Mouse (Mus musculus): ENCODE measurements around the gene Jdp2.

Gene Jdp2

DNA sequence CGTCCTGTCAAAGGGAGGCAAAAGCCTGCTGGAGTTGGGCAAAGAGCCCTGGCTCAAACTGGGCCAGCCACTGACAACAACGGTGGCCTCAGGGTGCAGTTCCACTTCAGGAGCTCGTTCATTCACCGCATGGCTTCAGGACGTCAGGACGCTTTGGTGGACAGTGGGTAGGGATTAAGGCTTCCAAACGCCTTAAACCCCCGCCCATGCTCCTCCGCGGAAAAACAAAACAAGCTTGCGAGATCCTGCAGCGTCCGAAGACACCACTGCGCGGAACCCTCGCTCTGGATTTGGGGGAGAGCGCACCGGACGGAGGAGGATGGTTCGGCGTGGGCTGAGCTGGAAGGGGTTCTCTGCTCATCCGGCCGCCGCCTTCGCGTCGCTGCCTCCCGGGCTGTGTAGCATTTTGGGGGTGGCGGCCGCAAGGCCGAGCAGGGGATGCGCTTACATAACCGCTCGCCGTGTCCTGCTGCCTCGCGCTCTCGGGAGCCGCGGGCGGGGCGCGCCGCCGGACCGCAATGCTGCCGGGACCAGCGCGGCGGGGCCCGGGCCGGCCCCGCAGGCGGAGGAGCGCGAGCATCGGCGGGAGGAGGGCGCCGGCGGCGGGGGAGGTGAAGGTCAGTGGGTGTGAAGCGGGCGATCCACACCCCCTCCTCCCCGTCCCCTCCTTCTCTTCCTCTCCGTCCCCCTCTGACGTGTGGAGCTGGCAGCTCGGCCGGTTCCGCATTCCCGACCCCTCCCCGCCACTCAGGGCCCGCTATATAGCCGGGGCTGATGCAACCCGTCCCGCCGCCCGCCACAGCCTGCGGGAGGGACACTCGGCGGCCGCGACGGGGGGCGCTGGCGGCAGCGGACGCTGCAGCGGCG, at the start of gene Jdp2:
Gene Jdp2, plus strand, starts transcription at position 417 of the 867 bp plus-strand sequence.
- DNase-seq (ENCODE audit: low read depth in 2 of 2, low spot score in 2 of 2), result peak; percentile 2 to 19

DNA sequence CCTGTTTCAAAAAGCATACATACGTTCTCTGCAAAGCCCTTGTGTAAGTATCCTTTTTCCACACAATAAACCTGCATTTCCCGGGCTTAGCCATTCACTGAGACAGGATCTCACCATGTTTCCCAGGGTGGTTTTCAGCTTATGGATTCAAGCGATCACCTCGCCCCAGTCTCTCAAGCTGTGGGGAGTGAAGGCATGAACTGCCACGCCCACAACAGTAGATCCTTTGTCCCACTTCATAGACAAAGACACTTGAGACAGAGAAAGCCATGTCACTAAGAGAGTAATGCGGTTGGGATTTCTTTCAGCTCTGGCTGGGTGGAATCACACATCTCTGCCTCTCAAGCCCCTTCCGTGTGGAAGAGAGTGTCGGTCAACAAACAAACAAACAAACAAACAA, 49.2 kb upstream of the Jdp2 start:
- no peak for DNase-seq (ENCODE audit: low read depth in 2 of 2, low spot score in 2 of 2)

DNA sequence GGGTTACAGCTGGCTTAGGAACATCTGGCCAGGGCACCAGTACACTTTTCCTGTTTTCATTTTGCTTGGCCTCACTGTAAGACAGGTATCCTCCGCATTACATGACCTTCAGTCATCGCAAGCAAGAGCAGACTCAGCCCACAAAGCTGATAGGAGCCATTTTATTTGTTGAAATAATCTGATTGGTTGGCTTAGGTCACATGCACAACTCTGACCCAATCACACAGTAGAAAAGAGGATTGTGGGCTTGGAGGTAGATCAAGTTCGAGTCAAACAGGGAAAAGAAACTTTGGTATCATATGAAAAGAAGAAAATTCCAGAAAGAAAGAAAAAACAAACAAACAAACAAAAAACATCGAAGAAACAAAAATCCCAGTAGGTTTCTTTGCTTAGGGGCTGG, 48.4 kb upstream of the Jdp2 start:
- DNase-seq (ENCODE audit: low read depth in 2 of 2, low spot score in 2 of 2), result no peak

DNA sequence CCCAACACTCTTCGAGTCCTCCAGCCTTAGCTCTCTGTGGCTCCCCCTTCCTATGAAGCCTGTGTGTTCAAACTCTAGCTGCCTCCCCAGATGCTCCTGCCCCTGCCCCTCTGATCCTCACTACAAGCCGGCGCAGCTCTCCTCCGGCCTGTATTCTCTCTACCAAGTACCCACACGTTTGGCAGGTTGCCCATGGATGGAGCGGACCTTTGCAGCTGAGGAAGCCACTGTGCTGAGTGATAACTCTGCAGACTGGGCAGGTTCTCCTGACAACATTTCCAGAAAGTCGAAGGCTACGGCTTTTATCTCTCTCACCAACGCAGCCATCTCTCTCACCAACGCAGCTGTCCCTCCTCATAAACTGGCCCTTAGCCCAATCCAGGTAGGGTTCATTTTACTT, 39.5 kb upstream of the Jdp2 start:
- no peak for DNase-seq (ENCODE audit: low read depth in 2 of 2, low spot score in 2 of 2)

DNA sequence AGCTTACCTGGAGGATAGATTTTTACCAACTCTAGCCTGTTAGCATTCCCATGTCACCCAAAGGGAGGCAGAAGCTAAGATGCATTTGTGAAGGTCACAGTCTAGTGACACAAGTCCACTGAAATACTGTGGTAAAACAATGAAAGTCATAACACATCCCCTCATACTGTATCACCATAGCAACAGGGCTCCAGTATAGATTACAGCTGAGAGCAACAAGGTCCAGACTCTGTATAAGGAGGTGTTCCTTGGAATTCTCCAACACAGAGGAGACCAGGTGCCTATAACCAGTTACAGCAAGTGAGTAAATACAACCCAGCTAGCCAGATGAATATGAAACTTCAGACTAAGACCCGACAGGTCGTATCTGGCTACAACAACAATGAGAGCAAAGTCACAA, 33.4 kb upstream of the Jdp2 start:
- no peak for DNase-seq (ENCODE audit: low read depth in 2 of 2, low spot score in 2 of 2)

DNA sequence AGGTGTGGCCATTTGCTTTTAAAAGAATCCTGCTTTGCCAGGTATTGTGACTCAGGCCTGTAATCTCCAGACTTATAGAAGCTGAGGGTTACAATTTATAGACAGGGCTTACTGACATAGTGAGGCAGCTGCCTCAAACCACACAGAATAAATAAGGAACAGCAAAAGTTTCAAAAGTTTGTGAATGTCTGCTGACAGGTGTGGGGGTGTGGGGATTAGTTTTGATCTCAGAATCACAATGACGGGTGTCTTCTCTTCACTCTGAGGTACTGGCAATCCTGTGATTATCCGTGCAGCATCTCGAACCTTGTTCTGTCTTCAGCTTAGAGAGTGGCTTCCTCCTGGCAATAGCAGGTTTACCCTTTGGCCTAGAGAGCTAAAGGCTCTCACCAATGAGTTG, 30.5 kb upstream of the Jdp2 start:
- no peak for DNase-seq (ENCODE audit: low read depth in 2 of 2, low spot score in 2 of 2)

DNA sequence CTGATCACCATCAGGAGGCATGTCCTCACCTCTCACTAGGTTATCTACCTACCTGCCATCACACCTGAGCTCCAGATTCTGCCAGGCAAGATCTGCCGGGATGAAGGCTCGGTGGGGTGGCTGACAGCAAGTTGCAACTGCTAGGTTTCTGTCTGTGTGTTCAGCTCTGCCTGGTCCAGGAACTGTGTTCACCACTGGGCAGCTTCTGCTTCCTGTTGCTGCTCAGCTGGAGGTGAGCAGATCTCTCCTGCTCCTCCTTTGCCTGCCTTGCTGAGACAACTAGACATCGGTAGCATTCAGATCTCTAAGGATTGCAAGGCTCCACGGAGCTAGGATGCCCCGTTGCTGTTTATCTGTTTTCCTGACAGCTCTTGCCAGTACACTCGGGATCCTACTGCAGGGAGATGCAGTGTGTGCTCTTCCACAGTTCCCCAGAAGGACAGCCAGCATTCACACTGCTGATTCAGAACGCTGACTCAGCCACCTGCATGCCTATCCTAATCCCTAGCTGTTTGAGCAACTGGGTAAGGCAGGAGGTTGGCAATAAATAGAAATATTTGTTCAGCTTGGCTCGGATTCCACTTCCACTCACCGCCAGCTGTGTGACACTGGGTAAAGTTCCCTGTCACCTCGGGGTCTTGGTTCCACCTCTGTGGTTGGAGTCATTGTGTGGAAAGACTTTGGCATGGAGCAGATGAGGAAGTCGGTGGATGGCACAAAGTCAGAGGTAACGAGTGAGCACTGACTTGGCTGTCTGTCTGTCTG, 29.3 kb upstream of the Jdp2 start:
- DNase-seq (ENCODE audit: low read depth in 2 of 2, low spot score in 2 of 2), result no peak

DNA sequence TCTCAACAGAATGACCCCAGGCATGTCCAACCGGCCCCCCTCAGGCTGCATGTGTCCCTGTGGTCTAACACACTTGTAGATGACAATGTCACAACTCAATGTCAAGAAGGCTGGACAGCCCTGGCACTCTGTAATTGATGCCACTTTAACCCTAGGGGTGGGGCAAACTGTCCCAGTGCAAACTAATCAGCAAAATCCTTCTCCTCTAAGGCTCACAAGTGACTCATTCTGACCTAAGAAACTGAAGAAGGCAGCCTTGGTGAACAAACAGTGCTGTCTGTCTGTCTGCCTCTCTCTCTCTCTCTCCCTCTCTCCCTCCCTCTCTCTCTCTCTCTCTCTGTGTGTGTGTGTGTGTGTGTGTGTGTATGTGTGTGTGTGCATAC, 28.7 kb upstream of the Jdp2 start:
- no peak for DNase-seq (ENCODE audit: low read depth in 2 of 2, low spot score in 2 of 2)

DNA sequence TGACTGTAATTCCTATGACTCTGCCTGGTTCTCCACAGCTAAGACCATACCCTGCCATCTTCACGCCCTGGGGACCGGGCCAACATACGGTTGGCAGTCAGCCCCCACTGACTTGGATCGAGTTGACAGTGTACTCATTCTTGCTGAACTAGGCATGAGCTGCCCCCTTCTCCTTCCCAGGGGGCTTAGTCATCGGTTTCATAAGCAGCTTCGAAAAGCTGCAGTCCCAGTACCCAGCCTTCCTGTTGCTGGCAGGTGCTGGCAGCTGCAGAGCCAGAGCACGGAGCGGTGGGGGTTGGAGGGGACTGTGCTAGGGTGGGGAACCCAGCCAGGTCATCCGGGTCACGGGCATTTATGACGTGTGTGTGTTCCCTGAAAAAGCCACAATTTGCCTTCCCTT, 27.5 kb upstream of the Jdp2 start:
- no peak for DNase-seq (ENCODE audit: low read depth in 2 of 2, low spot score in 2 of 2)

DNA sequence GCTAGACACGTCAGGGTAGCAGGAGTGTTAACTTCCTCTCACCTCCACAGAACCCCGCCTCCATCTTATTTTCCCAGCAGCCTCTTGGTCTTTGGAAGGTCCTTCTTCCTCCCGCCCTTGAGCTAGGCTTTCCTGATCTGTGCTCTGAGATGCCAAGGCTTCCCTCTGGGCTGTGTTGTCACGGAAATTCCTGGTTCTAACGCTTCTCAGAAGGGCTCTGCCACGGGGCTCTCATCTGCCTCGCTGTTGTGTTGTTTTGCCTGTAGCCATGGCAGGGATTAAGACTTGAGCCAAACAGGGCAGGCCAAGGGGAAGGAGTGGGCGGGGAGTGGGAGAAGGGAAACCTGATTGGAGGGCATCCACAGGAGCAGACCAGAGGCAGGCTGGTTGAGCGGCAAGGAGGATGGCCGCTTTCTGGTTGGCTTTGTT, 26.8 kb upstream of the Jdp2 start:
- no peak for DNase-seq (ENCODE audit: low read depth in 2 of 2, low spot score in 2 of 2)

DNA sequence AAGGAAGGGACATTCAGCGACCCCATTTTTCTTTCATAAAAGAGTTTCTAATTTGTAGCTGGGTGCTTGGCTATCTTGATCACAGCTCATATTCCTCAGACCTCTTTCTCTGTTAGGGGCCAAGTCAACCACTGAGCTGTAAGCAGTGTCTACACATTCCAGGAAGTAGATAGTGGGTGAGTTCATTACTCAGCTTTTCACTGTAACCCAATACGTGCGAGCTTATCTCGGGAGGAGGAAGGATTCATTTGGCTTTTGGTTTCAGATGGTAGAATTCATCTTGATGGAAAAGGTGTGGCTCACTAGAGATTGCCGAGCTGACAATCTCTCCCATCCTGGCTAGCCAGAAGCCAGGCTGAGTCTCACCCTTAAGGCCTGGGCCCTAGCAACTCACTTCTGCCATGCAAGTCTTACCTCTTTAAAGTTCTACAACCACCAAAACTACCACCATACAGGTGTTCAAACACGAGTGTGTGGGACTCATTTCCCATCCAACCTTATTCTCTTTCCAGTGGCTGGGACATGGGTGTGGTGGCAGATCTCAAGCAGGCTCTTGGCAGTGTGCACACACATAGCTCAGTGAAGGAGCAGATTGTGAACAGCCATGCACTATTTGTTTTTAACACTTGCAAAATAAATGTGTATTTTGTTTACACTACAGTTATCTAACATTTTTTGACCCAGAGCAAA, 23.9 kb upstream of the Jdp2 start:
- no peak for DNase-seq (ENCODE audit: low read depth in 2 of 2, low spot score in 2 of 2)

DNA sequence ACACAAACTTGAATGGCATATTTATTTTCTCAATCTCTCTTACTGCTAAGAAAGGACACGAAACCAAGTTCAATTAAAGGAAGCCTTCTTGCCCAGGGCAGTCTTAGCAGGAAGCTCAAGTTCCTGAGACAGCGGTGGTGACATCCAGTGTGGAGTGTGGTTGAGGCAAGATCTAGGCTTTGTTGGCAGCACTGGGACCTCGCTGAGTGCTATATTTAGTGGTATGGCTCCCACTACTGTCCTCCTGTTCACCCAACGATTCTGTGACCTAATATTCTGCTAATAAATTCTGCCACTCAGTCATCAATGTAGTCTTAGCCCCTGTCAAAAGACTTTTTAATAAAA, 23.4 kb upstream of the Jdp2 start:
- no peak for DNase-seq (ENCODE audit: low read depth in 2 of 2, low spot score in 2 of 2)

DNA sequence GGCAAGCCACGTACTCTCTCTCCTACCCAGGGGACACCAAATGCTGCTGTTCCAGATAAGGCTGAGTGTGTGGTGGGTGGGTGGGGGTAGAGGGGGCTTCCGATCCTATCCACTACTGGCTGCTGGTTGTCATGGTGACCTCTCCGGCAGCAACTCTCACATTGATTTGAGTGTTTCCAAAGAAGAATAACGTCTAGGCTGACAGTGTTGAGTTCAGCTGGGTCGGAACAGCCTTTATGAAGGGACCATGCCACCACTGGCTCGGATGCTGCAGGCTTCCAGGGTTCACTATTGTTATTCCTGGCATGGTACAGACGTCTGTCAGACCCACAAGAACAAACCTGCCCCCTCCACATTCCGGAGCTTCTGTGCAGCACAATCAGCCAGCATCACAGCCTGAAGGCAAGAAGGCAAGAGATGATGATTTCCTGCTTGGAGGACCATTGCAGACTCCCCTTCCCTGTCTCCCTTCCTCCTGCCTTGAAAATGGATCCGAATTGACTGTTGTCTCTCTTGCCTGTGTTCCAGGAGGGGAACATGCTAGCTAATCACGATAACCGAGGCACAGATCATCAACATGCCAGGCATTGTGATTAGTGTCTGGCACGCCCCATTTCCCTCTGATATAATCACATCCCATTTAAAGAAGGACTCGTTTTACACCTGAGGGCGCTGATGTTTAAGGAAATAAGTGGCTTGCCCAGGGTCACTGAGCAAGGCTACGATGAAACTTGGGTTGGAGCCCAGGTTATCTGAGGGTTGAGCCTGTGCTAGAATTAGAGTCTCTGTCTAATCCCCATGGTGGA, 17.4 kb upstream of the Jdp2 start:
- DNase-seq (ENCODE audit: low read depth in 2 of 2, low spot score in 2 of 2), result no peak

DNA sequence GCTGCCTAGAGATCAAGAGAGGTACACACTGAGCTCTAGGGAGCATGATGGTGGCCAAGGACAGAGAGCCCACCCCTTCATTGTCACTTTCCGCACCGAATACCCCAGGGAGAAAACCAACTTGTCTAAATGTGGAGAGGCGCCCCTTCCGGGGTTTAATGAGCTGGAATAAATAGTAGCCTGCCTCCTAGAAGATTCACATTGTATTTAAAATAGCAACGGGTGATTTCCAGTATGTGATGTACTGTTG, 16.8 kb upstream of the Jdp2 start:
- no peak for DNase-seq (ENCODE audit: low read depth in 2 of 2, low spot score in 2 of 2)

DNA sequence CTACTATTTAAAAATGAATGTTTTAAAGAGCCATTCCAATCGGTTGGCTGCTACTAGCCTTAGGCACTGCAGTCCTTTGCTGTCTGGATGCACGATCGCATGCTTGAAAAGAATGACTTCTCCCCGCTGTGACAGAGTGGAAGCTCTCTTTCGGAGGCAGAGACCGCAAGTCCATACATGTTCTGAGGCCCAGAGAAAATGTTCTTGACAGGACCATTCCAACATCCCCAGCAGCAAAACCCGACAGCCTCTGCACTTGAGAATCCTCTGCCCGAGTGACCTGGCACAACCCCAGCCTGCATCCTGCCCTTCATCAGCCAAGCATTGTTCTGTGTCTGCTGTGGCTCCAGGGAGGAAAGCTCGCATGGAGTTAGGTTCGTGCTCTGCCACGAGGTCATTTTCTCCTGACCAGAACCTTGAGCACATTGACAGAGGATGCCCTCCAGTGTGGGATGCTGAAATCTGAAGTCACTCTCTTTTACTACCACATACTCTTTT, 13.0 kb upstream of the Jdp2 start:
- no peak for DNase-seq (ENCODE audit: low read depth in 2 of 2, low spot score in 2 of 2)

DNA sequence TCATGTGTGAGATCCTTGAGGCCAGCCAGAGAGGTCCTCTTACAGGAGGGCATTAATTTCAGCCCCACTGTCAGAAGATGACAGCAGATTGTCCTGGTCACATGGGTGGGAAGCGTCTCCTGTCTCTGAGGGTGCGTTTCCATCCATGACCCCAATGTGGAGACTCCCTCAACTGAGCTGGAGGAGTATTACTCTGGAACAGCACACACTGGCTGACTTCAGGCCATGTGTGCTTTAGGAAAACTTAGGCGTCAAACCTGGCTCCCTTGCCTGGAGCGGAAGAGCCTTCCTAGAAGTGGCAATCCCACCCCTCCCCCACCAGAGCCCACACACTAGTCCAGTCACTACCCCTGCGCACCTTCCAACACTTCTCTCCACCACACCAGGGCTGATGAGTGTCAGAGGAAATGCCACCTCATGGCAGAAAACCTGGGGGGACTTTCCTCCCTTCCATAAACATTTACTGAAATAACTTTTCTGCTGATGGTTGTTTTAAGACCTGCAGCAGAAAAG, 8.9 kb upstream of the Jdp2 start:
- DNase-seq (ENCODE audit: low read depth in 2 of 2, low spot score in 2 of 2), result no peak

DNA sequence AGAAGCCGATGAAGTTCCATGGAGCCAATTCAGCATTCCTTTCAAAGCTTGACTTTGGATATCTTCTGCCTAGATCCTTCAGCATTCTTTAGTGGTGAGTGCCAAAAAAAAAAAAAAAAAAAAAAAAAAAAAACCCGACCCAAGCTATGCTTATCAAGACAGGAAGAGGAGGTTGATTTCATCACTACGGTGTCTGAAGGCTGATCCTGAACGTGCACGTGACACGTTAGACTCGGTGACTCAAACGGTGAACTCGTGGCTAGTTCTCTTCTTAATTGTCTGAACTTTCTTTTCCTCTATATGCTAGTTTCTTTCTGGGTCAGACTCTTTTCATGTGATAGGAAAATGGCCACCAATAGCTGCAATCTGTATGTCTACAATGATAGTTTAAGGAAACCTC, 5.9 kb upstream of the Jdp2 start:
- no peak for DNase-seq (ENCODE audit: low read depth in 2 of 2, low spot score in 2 of 2)

DNA sequence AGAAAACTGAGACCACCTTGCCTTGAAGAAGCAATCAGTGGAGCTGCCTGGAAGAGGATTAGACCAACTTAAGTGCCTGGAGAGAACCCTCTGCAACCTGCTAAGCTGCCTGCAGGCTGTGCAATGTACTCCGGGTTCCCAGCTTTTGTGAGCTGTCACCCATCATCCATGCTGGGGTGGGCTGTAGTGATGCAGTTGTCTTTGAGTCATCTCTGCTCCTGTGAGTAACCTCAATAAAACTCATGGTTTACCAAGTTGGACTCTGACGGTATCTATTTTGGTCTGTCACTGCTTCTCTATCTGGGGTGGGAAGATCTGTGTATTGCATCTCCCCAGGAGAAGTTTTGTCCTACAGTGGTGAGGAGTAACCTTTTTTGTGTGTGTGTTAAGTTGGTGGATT, 4.4 kb upstream of the Jdp2 start:
- DNase-seq (ENCODE audit: low read depth in 2 of 2, low spot score in 2 of 2), result no peak

DNA sequence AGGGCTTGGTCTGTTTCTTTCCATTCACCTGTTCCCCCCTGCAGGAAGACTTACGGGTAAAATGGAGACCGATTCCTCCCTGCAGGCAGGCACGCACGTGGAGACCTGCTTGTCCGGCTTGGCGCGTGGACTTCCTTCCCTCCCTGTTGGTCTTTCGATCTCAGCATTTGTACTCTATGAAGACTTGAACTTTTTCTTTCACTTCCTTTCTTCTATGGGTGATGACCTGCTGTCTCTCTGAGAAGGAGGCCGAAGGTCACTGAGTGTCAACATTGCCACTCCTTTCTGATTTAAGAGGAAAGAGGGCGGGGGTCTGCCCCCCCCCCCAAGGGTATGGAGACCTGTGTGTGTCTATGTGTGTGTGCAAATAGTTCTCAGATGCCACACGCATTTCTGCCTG, 774 bp upstream of the Jdp2 start:
- DNase-seq (ENCODE audit: low read depth in 2 of 2, low spot score in 2 of 2), result no peak

DNA sequence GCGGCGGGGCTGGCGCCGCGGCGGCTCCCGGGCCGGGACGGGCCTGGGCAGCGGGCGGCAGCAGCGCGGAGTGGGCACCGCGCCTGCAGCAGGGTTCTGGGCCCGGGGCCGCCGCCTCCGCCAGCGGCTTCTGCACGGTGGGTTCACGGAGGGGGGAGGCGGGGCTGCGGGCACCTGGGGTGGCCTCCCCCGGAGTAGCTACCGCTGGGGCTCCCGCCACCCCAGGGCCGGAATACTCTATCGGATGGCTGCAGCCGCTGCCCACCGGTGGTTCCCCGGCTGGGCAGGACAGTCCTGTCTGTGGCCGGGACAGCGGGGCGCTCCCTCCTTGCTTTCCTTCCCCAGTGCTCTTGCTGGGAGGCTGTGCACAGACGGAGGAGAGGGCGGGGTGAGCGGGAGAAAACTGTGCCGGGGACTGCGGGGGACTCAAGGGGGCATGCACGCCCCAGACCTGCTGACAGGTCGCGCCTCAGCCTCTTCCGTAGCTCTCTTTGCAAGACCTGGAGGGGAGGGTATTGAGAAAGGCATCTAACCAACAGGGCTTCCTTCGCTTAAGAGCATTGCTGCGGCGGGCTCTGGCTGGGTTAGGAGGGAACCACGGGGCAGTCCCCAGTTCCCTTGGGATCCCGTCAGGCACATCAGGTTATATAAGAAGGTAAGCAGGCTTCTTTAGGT, 788 bp downstream of the Jdp2 start:
- peak; percentile 13 to 27 for DNase-seq (ENCODE audit: low read depth in 2 of 2, low spot score in 2 of 2)

DNA sequence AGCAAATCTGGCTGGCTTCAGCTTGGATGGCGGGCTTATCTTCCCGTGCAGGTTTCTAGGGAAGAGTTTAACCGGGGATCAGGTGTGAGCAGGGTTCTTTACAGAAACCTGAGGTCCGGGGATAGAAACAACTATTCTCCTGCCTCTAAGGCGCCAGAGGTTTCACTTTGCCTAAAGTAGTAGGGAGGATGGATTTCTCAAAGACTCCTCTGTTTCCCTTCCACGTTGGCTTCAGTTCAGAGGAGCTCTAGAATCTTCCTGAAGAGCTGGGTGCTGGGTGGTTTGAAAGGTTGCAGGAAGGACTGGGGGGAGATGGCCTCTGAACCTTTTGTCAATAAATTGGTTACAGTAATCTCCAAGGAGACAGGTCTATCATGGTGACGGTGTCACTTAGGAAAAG, 1.8 kb downstream of the Jdp2 start:
- no peak for DNase-seq (ENCODE audit: low read depth in 2 of 2, low spot score in 2 of 2)
